Mouse (Mus musculus) stomach, embryonic 14.5 days (tissue): ENCODE measurements around the gene Hmcn2. TPM values are rescaled to one million over a fixed set of nuclear protein-coding genes. Genes with fewer than 3 reads are reported as not detected.
A peak's percentile ranks its signal among the peaks of the same experiment; 100 is the strongest.

Experiments
- ATAC-seq: fragments of 200-750 bp; cut with Nextera tagmentation; 2 replicates; pipeline ENCODE4 v1.8.0; 2017; ENCODE audit warnings: low read depth, moderate TSS enrichment; ENCODE audit not compliant: insufficient number of reproducible peaks, insufficient read depth, low FRiP score
- H3K27ac ChIP-seq: fragments of 300-500 bp; sonication (generic); 2 replicates; pipeline ENCODE4 v1.5.1; 2014; ENCODE audit warnings: mild to moderate bottlenecking, low read length, moderate library complexity, mixed read lengths
- H3K27me3 ChIP-seq: fragments of 300-500 bp; sonication (generic); 2 replicates; pipeline ENCODE4 v1.6.1; 2014; ENCODE audit warnings: low read length, control low read depth, mixed read lengths; ENCODE audit not compliant: control insufficient read depth, insufficient read depth
- H3K36me3 ChIP-seq: fragments of 300-500 bp; sonication (generic); 2 replicates; pipeline ENCODE4 v1.6.1; 2014; ENCODE audit warnings: mild to moderate bottlenecking, control low read depth, low read length, moderate library complexity, mixed read lengths; ENCODE audit not compliant: control insufficient read depth, insufficient read depth
- H3K4me1 ChIP-seq: fragments of 300-500 bp; sonication (generic); 2 replicates; pipeline ENCODE4 v1.6.1; 2014; ENCODE audit warnings: low read length, control low read depth, mixed read lengths; ENCODE audit not compliant: control insufficient read depth, insufficient read depth
- H3K4me2 ChIP-seq: fragments of 300-500 bp; sonication (generic); replicated peaks from 2 replicates; pipeline ENCODE4 v1.6.1; 2014; ENCODE audit warnings: low read depth, low read length, control low read depth
- H3K4me3 ChIP-seq: fragments of 300-500 bp; sonication (generic); 2 replicates; pipeline ENCODE4 v1.5.1; 2014; ENCODE audit warnings: low read depth, low read length, control low read depth
- H3K9ac ChIP-seq: fragments of 300-500 bp; sonication (generic); replicated peaks from 2 replicates; pipeline ENCODE4 v1.6.1; 2014; ENCODE audit warnings: low read depth, mild to moderate bottlenecking, control low read depth, low read length, moderate library complexity, mixed read lengths
- H3K9me3 ChIP-seq: fragments of 300-500 bp; sonication (generic); 2 replicates; pipeline ENCODE4 v1.6.1; 2016; ENCODE audit warnings: low read depth, low read length, control low read depth; ENCODE audit not compliant: control insufficient read depth
- WGBS: fragments of 180-500 bp; shearing (Covaris S2); extraction: QIAGEN DNeasy Blood & Tissue Kit; methylation state at CpG from one replicate; pipeline ENCODE4 v1.1.7; 2014; 5-methylcytosine and 5-hydroxymethylcytosine counted together
- polyA plus RNA-seq: library from polyadenylated mRNA; unstranded; fragments of >200 nt; fragmentation: Nextera tagmentation; extraction: Ambion mirVana; gene quantifications from 2 replicates; pipeline ENCODE4 v1.2.1, GENCODE M21; 2014

Hmcn2 gene
- polyA plus RNA-seq, 1 experiment from 2014 or later, result 4.1 TPM

- H3K36me3 ChIP-seq, result no peaks in the 10 kb centered on the region
- ATAC-seq, result no peak
- H3K9me3 ChIP-seq, result no peaks in the 10 kb centered on the region
- 51% methylated on average over 15 of the region's 15 CpGs for WGBS
- H3K9ac ChIP-seq, result no peak overlapping the region
- H3K27ac ChIP-seq, result no peak overlapping the region
- H3K4me3 ChIP-seq, result no peak overlapping the region
- H3K4me1 ChIP-seq, result no peaks in the 10 kb centered on the region
- peaks cover 20% of the 10 kb centered on the region for H3K27me3 ChIP-seq
- H3K4me2 ChIP-seq, result no peak overlapping the region
Measured at GRCm38 (mm10) chr2:31309549-31309948, 4.7 kb upstream of the Hmcn2 start.

- Histone ChIP-seq H3K4me3 (no peak overlapping the region), H3K9me3 (no peaks in the 10 kb centered on the region), H3K4me2 (no peak overlapping the region), H3K9ac (no peak overlapping the region), H3K27me3 (peaks cover 26% of the 10 kb centered on the region), H3K27ac (0 out of 2 replicates have a peak overlapping the region, but pooled peaks have one; percentile 59), H3K36me3 (no peaks in the 10 kb centered on the region), H3K4me1 (no peaks in the 10 kb centered on the region)
- no peak for ATAC-seq
- WGBS, result 21% methylated on average over 2 of the region's 2 CpGs
Measured at GRCm38 (mm10) chr2:31318162-31318561, 3.9 kb downstream of the Hmcn2 start.

- H3K27ac ChIP-seq, result no peak overlapping the region
- 69% methylated on average over 2 of the region's 2 CpGs for WGBS
Measured at GRCm38 (mm10) chr2:31319200-31319599, 5.0 kb downstream of the Hmcn2 start.

GRCm38 (mm10) chr2:31327186-31327585 lies 13.0 kb downstream of the Hmcn2 start:
- Histone ChIP-seq H3K4me1 (0 out of 2 replicates have a peak, but pooled peaks cover 5% of the 10 kb centered on the region), H3K4me3 (no peak overlapping the region), H3K36me3 (no peaks in the 10 kb centered on the region), H3K9ac (no peak overlapping the region), H3K27ac (no peak overlapping the region), H3K9me3 (no peaks in the 10 kb centered on the region), H3K27me3 (no peaks in the 10 kb centered on the region), H3K4me2 (no peak overlapping the region)
- WGBS, result 53% methylated on average over 10 of the region's 10 CpGs
- ATAC-seq, result no peak

More at GRCm38 (mm10) chr2:31319200-31319599, 5.0 kb downstream of the Hmcn2 start:
- H3K9ac ChIP-seq, result no peak overlapping the region
- H3K4me2 ChIP-seq, result no peak overlapping the region
- peaks cover 15% of the 10 kb centered on the region for H3K27me3 ChIP-seq
- H3K36me3 ChIP-seq, result no peaks in the 10 kb centered on the region
- no peaks in the 10 kb centered on the region for H3K9me3 ChIP-seq
- no peak for ATAC-seq
- H3K4me3 ChIP-seq, result no peak overlapping the region
- H3K4me1 ChIP-seq, result 0 out of 2 replicates have a peak, but pooled peaks cover 5% of the 10 kb centered on the region

- peaks cover 33% of the 10 kb centered on the region for H3K4me1 ChIP-seq
- peak overlapping the region; percentile 70; the same call in 1 of the 2 replicates for H3K27ac ChIP-seq
- H3K36me3 ChIP-seq, result no peaks in the 10 kb centered on the region
- H3K27me3 ChIP-seq, result no peaks in the 10 kb centered on the region
- H3K4me3 ChIP-seq, result no peak overlapping the region
- 0 out of 2 replicates have a peak overlapping the region, but pooled peaks have one; percentile 0 for H3K4me2 ChIP-seq
- WGBS, result 20% methylated on average over 12 of the region's 12 CpGs
- ATAC-seq, result no peak
- no peaks in the 10 kb centered on the region for H3K9me3 ChIP-seq
- H3K9ac ChIP-seq, result 0 out of 2 replicates have a peak overlapping the region, but pooled peaks have one; percentile 11
Measured at GRCm38 (mm10) chr2:31337706-31338330, 23.6 kb downstream of the Hmcn2 start.

GRCm38 (mm10) chr2:31339826-31340225 lies 25.6 kb downstream of the Hmcn2 start:
- Histone ChIP-seq H3K4me3 (no peak overlapping the region), H3K9me3 (no peaks in the 10 kb centered on the region), H3K4me2 (no peak overlapping the region), H3K27me3 (no peaks in the 10 kb centered on the region), H3K9ac (no peak overlapping the region), H3K36me3 (no peaks in the 10 kb centered on the region), H3K27ac (no peak overlapping the region), H3K4me1 (peaks cover 33% of the 10 kb centered on the region)
- no peak; the same call in 1 of the 2 replicates for ATAC-seq
- 18% methylated on average over 9 of the region's 9 CpGs for WGBS

GRCm38 (mm10) chr2:31341726-31342535 lies 27.7 kb downstream of the Hmcn2 start:
- Histone ChIP-seq H3K27ac (no peak overlapping the region), H3K9me3 (no peaks in the 10 kb centered on the region), H3K4me1 (peaks cover 28% of the 10 kb centered on the region), H3K27me3 (no peaks in the 10 kb centered on the region), H3K9ac (no peak overlapping the region), H3K36me3 (no peaks in the 10 kb centered on the region), H3K4me2 (no peak overlapping the region), H3K4me3 (no peak overlapping the region)
- 62% methylated on average over 8 of the region's 8 CpGs for WGBS
- ATAC-seq, result no peak

GRCm38 (mm10) chr2:31346096-31346495 lies 31.9 kb downstream of the Hmcn2 start:
- Histone ChIP-seq H3K9me3 (no peaks in the 10 kb centered on the region), H3K4me3 (no peak overlapping the region), H3K36me3 (no peaks in the 10 kb centered on the region), H3K27me3 (no peaks in the 10 kb centered on the region), H3K4me1 (no peaks in the 10 kb centered on the region), H3K9ac (no peak overlapping the region), H3K27ac (no peak overlapping the region), H3K4me2 (no peak overlapping the region)
- WGBS, result 28% methylated on average over 12 of the region's 12 CpGs
- ATAC-seq, result no peak; the same call in 1 of the 2 replicates
